ENCODE assay signal across 8 mouse cellular contexts in the genomic region with DNA sequence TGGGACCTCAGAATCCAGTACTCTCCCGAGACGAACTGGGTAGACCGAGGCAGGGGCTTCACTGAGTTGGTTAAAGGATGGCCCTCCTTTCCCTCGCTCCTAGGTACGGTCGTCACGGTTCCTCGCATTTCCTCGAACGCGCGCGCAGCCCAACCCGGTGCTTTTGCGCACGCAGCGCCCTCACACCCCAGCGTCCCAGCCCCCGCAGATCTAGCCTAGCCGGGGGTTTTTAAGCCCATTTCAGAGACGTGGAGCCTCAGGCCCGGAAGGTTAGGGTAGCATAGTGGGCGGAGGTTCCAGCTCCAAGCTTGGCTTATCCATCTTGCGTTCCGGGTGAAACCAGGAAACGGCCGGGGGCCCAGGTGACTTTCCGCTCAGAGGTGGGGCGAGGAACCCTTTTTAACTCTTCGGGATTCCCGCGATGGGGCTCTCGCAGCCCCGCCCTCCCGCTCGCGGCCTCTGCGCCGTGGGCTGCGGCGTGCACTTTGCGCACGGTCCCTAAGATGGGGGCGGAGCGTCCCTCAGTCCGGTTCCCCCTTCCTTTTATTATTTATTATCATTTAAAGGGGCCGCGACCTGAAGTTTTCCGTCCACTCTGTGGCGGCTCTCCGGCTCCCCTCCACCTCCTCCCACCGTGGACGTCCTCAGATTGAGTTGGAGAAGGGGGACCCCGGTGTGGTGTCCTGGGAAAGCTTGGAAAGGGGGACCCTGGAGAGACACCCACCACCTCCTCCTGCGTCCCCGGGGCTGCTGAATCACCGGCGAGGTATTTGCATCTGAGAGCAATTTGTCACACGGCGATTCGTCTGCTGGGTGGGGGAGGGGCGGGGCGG. TPM values are rescaled to one million over a fixed set of nuclear protein-coding genes. Genes with fewer than 3 reads are reported as not detected.
DNase-seq lines count a peak whose midpoint lies in the region; ATAC-seq lines count a peak whose summit lies in the region.

A gene (plus strand): TSS at position 553 of the 833 bp plus-strand sequence.

- peak; percentile 86 to 89 for DNase-seq in adrenal gland, adult 18-20 months (ENCODE audit: low spot score in 2 of 2)
- peak; percentile 93 for DNase-seq in embryo, embryonic 10.5 days (ENCODE audit: low spot score)
- peak; percentile 86 for DNase-seq in gastrocnemius, postnatal 14 days
- peak; percentile 77 to 93 for DNase-seq in left cerebral cortex, postnatal 10 days (ENCODE audit: extremely low spot score in 1 of 2, low spot score in 2 of 2)
- DNase-seq in right cerebral cortex, postnatal 10 days (ENCODE audit: low spot score in 2 of 2), result peak; percentile 90 to 91
- peak; percentile 91 for DNase-seq in urinary bladder, postnatal 14 days (ENCODE audit: low spot score)

- ATAC-seq in inflammation-experienced regulatory T-cells, adult 6 months, result peak; percentile 81
- peak; percentile 73 for ATAC-seq in megakaryocyte progenitor cell, adult 5-6 weeks (replicated peaks; ENCODE audit: poor library complexity)

- intact Hi-C loops in gastrocnemius, postnatal 14 days (cut with DNase I; ENCODE audit: low total_unique reads), result no loop called here
- intact Hi-C loops in left cerebral cortex, postnatal 10 days (cut with DNase I), result no loop called here

RNA-seq across cellular contexts. Expression of the gene that starts here (rescaled TPM):
- total RNA-seq in adrenal gland, adult 18-20 months (2021), result 1 to 10 TPM; 3.6 to 4.3 TPM
- 1 to 10 TPM; 2.4 to 2.7 TPM for total RNA-seq in gastrocnemius, postnatal 14 days (2021)
- polyA plus RNA-seq in inflammation-experienced regulatory T-cells, adult 6 months (2017; shearing (Covaris generic)), result 1 to 10 TPM; 2.1 to 3.5 (median 2.4) TPM
- 1 to 10 TPM; 6.0 to 7.1 TPM for total RNA-seq in left cerebral cortex, postnatal 10 days (2021)
- 19.9 and 21.6 TPM in 2 replicates for total RNA-seq in megakaryocyte progenitor cell, adult 5-6 weeks (2015)
- 31.0 and 32.2 TPM in 2 replicates for total RNA-seq in megakaryocyte progenitor cell, adult 5-6 weeks (2017)

Comparison
In these comparisons a context has a peak if more than half of its experiments do, and no peak if none do; other contexts are left out.
1. Peak in every context shown above with its lines: DNase-seq and ATAC-seq.